Mouse (Mus musculus) ES-Bruce4 (cell line): Measurements from ENCODE around the gene Kcnab3.

Experiments
- CTCF ChIP-seq: IDR thresholded peaks from one replicate; pipeline ENCODE4 v1.8.1; 2011; ENCODE audit warnings: low read depth, low read length
- EP300 ChIP-seq: IDR thresholded peaks from 2 replicates; pipeline ENCODE4 v1.6.1; 2011; ENCODE audit warnings: low read depth, low read length; ENCODE audit not compliant: insufficient read depth
- POLR2A ChIP-seq: IDR thresholded peaks from one replicate; pipeline ENCODE4 v1.8.1; 2011; ENCODE audit warnings: low read length; ENCODE audit not compliant: insufficient read depth

- TF ChIP-seq EP300 (no peak), CTCF (no peak), POLR2A (no peak)
These were observed 41.7 kb downstream of the Kcnab3 start for GRCm38 (mm10) chr11:69367616-69368355.
